Mouse (Mus musculus) hindbrain, embryonic 11.5 days (tissue): ENCODE measurements at regions not wholly inside any gene's neighbourhood (a gene's known extent, or its start where the extent isn't known, plus 50 kb on each side); places are given as distances from the start of the nearest gene placed in this dataset.
A peak's percentile ranks its signal among the peaks of the same experiment; 100 is the strongest.

Experiments used
- ATAC-seq: fragments of 200-750 bp; cut with Nextera tagmentation; 2 replicates; pipeline ENCODE4 v1.8.0; 2017; ENCODE audit warnings: mild to moderate bottlenecking, moderate TSS enrichment, moderate library complexity; ENCODE audit not compliant: low FRiP score
- DNase-seq: peaks from one replicate; pipeline ENCODE4 v3.0.0-alpha.2; 2015; ENCODE audit warnings: low spot score
- H3K27ac ChIP-seq: fragments of 300-500 bp; sonication (generic); 2 replicates; pipeline ENCODE4 v1.5.1; 2014; ENCODE audit warnings: mild to moderate bottlenecking, low read depth, low read length
- H3K27me3 ChIP-seq: fragments of 300-500 bp; sonication (generic); 2 replicates; pipeline ENCODE4 v1.6.1; 2014; ENCODE audit warnings: mild to moderate bottlenecking, low read length, moderate library complexity, mixed read lengths; ENCODE audit not compliant: control insufficient read depth, insufficient read depth
- H3K36me3 ChIP-seq: fragments of 300-500 bp; sonication (generic); 2 replicates; pipeline ENCODE4 v1.6.1; 2014; ENCODE audit warnings: mild to moderate bottlenecking, low read length, moderate library complexity, mixed read lengths; ENCODE audit not compliant: control insufficient read depth, insufficient read depth
- H3K4me1 ChIP-seq: fragments of 300-500 bp; sonication (generic); replicated peaks from 2 replicates; pipeline ENCODE4 v1.6.1; 2014; ENCODE audit warnings: low read length, mixed read lengths; ENCODE audit not compliant: control insufficient read depth, insufficient read depth
- H3K4me2 ChIP-seq: fragments of 300-500 bp; sonication (generic); replicated peaks from 2 replicates; pipeline ENCODE4 v1.6.1; 2014; ENCODE audit warnings: mild to moderate bottlenecking, low read depth, low read length
- H3K4me3 ChIP-seq: fragments of 300-500 bp; sonication (generic); 2 replicates; pipeline ENCODE4 v1.5.1; 2014; ENCODE audit warnings: low read depth, low read length
- H3K9ac ChIP-seq: fragments of 300-500 bp; sonication (generic); 2 replicates; pipeline ENCODE4 v1.6.1; 2014; ENCODE audit warnings: low read depth, low read length
- H3K9me3 ChIP-seq: fragments of 300-500 bp; sonication (generic); 2 replicates; pipeline ENCODE4 v1.6.1; 2016; ENCODE audit warnings: low read length; ENCODE audit not compliant: control insufficient read depth
- WGBS: fragments of 180-500 bp; shearing (Covaris S2); extraction: QIAGEN DNeasy Blood & Tissue Kit; methylation state at CpG from one replicate; pipeline ENCODE4 v1.1.7; 2014; 5-methylcytosine and 5-hydroxymethylcytosine counted together

DNA sequence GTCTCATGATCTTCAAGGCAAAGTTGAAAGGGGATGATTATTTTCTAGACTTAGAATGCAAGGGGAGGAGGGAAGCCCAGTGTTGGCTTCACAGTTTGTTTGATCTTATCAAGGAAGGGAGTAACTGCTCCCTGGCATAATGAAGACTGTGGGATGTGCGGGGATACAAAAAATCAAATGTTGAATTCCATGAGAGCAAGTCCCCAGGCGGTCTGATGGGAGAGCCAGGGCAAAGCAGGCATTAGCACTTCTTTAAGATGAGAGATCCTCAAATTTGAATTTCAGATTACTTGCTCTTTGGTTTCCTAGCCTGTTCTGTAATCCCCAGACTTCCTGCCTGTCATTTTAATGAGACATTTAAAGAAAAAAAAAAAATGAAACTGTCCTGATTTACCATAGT is 525.6 kb upstream of the Man1a start:
- no peaks in the 10 kb centered on the region for H3K27me3 ChIP-seq
- ATAC-seq, result no peak

GRCm38 (mm10) chr10:54595072-54595471 is 518.7 kb upstream of the Man1a start:
- ATAC-seq, result no peak

More for the DNA sequence above, 525.6 kb upstream of the Man1a start:
- H3K36me3 ChIP-seq, result no peaks in the 10 kb centered on the region
- no peak for DNase-seq
- no peak overlapping the region for H3K27ac ChIP-seq
- H3K4me2 ChIP-seq, result no peak overlapping the region
- H3K4me1 ChIP-seq, result no peaks in the 10 kb centered on the region
- no peaks in the 10 kb centered on the region for H3K9me3 ChIP-seq
- no peak overlapping the region for H3K9ac ChIP-seq
- no peak overlapping the region for H3K4me3 ChIP-seq
- 31% methylated on average over 2 of the region's 2 CpGs for WGBS

GRCm38 (mm10) chr10:54558636-54559035 is 482.2 kb upstream of the Man1a start:
- ATAC-seq (peak; percentile 54; the same call in 1 of the 2 replicates), DNase-seq (peak; percentile 37)
- WGBS, result 63% methylated on average over 4 of the region's 4 CpGs
- H3K27ac ChIP-seq, result no peak overlapping the region
- H3K36me3 ChIP-seq, result no peaks in the 10 kb centered on the region
- H3K4me2 ChIP-seq, result no peak overlapping the region
- no peaks in the 10 kb centered on the region for H3K4me1 ChIP-seq
- no peaks in the 10 kb centered on the region for H3K27me3 ChIP-seq
- no peak overlapping the region for H3K4me3 ChIP-seq
- H3K9me3 ChIP-seq, result no peaks in the 10 kb centered on the region
- H3K9ac ChIP-seq, result no peak overlapping the region

More at GRCm38 (mm10) chr10:54595072-54595471, 518.7 kb upstream of the Man1a start:
- 67% methylated on average over 2 of the region's 2 CpGs for WGBS
- Histone ChIP-seq H3K36me3 (no peaks in the 10 kb centered on the region), H3K4me1 (no peaks in the 10 kb centered on the region), H3K4me3 (no peak overlapping the region), H3K4me2 (no peak overlapping the region), H3K9me3 (no peaks in the 10 kb centered on the region), H3K27me3 (no peaks in the 10 kb centered on the region), H3K27ac (no peak overlapping the region), H3K9ac (no peak overlapping the region)
- DNase-seq, result no peak

DNA sequence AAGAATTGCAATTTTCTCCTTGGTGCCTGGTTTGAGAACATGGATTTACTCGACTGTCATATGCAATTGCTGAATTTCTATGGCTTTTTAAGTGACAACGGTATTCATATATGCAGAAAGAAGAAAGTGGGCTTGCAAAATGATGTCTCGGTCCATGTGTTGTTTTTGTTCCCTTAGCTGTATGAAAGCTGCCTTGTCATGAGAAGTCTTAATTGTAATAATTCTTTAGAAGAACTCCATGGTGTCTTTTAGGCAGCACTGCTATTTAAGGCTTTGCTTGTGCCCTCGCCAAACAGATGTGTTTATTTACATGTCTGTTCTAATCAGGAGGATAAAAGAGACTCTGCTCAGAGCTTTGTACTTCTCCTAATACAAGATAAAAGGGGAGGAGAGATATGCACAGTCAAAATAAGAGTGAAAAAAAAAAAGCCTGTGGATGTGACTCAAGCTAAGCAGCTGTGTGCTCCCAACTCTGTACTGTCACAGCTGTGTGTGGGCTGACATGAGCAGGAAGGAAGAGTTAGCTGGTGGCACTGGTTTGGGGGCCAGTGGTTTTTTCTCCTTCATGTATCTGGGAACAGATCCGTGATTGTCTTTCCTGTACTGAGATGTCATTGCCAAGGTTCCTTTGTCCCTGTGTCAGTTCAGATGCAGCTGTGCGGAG is 475.5 kb upstream of the Man1a start:
- DNase-seq (no peak), ATAC-seq (no peak)
- no peaks in the 10 kb centered on the region for H3K9me3 ChIP-seq
- WGBS, result 78% methylated on average over 6 of the region's 6 CpGs
- H3K9ac ChIP-seq, result no peak overlapping the region
- no peak overlapping the region for H3K4me2 ChIP-seq
- H3K27me3 ChIP-seq, result no peaks in the 10 kb centered on the region
- no peak overlapping the region for H3K4me3 ChIP-seq
- H3K36me3 ChIP-seq, result no peaks in the 10 kb centered on the region
- H3K27ac ChIP-seq, result no peak overlapping the region
- H3K4me1 ChIP-seq, result no peaks in the 10 kb centered on the region

DNA sequence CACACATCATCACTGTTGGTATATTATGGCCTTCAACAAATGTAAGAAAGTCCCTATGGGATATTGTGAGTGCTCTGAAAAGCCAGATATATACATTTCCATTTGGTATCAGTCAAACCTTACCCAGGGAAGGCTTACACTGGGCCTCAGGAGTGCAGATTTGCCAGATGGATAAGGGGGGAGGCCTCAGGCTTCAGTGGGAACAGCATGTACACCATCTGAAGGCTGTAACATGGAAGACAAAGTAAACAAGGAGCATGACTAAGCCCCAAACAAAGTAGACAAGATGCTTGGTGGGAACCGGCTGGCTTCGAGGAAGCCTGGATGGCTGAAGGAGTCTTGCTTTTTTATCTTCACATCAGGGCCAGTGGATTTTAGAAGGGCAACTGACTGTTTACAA is 474.3 kb upstream of the Man1a start:
- WGBS, result 81% methylated on average over 2 of the region's 2 CpGs
- DNase-seq (no peak), ATAC-seq (no peak)
- H3K9me3 ChIP-seq, result no peaks in the 10 kb centered on the region
- H3K27ac ChIP-seq, result no peak overlapping the region
- H3K36me3 ChIP-seq, result no peaks in the 10 kb centered on the region
- H3K4me1 ChIP-seq, result no peaks in the 10 kb centered on the region
- H3K4me2 ChIP-seq, result no peak overlapping the region
- no peak overlapping the region for H3K4me3 ChIP-seq
- H3K9ac ChIP-seq, result no peak overlapping the region
- H3K27me3 ChIP-seq, result no peaks in the 10 kb centered on the region

DNA sequence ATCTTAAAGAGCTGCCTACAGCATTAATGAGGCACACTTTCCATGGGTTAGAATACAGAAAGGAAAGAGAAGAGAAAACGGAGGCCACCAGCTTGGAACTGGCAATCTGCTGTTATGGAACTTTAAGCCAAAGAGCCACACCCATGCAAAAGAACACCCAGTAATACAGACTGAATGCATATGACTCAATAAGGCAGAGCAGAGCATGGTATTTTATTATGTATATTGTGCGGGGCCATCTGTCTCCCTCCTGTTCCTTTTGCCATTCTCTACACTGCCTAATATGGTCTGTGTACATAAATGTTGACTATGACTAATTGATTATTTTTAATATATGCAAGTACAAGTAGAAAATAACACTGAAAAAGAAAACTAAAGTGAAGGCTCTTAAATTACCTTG is 472.6 kb upstream of the Man1a start:
- H3K4me3 ChIP-seq, result no peak overlapping the region
- ATAC-seq, result peak; percentile 60; the same call in 1 of the 2 replicates
- H3K27me3 ChIP-seq, result no peaks in the 10 kb centered on the region
- no peaks in the 10 kb centered on the region for H3K4me1 ChIP-seq
- 92% methylated on average over 2 of the region's 2 CpGs for WGBS
- H3K36me3 ChIP-seq, result no peaks in the 10 kb centered on the region
- no peak overlapping the region for H3K4me2 ChIP-seq
- no peaks in the 10 kb centered on the region for H3K9me3 ChIP-seq
- no peak overlapping the region for H3K27ac ChIP-seq
- no peak overlapping the region for H3K9ac ChIP-seq
- DNase-seq, result no peak

DNA sequence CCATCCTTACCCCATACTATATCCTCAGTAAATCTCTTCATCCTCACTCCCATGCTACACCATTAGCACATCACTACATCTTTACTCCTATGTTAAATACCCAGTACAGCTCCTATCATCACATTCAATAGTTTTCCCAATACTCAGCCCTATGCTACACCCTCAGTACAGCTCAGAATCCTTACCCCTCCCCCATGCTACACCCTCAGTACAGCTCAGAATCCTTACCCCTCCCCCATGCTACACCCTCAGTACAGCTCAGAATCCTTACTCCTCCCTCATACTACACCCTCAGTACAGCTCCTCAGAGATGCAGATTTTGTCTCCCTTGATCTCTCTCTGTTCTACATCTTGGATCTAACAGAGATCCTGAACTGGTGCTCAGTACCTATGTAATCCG is 472.1 kb upstream of the Man1a start:
- no peak overlapping the region for H3K9ac ChIP-seq
- H3K27me3 ChIP-seq, result no peaks in the 10 kb centered on the region
- no peaks in the 10 kb centered on the region for H3K4me1 ChIP-seq
- H3K9me3 ChIP-seq, result no peaks in the 10 kb centered on the region
- no peaks in the 10 kb centered on the region for H3K36me3 ChIP-seq
- no peak overlapping the region for H3K27ac ChIP-seq
- DNase-seq (no peak), ATAC-seq (peak; percentile 43; the same call in 1 of the 2 replicates)
- no peak overlapping the region for H3K4me3 ChIP-seq
- 94% methylated on average over 1 of the region's 1 CpGs for WGBS
- H3K4me2 ChIP-seq, result no peak overlapping the region

DNA sequence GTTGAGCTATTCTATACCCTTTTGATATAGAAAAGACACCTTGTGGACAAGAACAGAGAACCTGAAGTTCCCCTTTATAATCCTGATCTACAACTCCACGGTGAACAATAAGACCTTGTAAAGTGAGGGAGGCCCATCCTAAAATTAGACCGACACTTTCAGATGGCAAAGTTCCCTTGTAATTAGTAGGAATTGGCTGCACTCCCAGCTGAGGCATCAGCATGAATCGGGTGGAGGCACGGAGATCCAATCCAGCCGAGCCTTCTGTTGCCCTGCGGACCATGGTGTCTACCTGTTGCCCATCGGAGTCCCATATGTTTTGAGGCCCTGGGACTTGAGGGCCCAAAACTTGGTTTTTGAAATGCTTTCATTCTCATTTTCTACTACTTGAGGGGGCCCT is 456.2 kb upstream of the Man1a start:
- ATAC-seq (no peak), DNase-seq (no peak)
- Histone ChIP-seq H3K9ac (no peak overlapping the region), H3K27me3 (no peaks in the 10 kb centered on the region), H3K36me3 (no peaks in the 10 kb centered on the region), H3K9me3 (no peaks in the 10 kb centered on the region; the same call in 1 of the 2 replicates), H3K4me2 (no peak overlapping the region), H3K4me1 (no peaks in the 10 kb centered on the region), H3K27ac (no peak overlapping the region), H3K4me3 (no peak overlapping the region)
- 96% methylated on average over 7 of the region's 7 CpGs for WGBS

DNA sequence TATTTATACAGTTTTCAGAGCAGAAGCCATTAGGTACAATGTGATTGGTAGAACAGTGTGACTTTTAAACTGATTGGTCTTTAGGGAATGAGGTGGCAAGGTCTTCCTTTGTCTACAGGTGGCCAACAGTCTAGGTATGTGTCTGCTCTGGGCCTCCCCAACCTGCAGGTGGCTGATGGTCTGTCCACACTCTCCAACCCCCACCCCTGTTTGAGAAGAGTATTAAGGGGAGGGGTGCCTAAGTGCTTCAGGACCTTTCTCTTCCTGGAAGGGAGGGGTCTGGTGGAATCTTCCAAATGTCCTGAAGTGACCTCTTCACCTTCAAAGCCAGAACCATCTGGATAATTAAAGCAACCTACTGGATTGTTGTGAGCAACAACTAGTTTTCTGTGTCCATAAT is 434.4 kb upstream of the Man1a start:
- Histone ChIP-seq H3K9ac (no peak overlapping the region), H3K36me3 (no peaks in the 10 kb centered on the region), H3K4me3 (no peak overlapping the region), H3K9me3 (no peaks in the 10 kb centered on the region), H3K4me1 (no peaks in the 10 kb centered on the region), H3K27me3 (no peaks in the 10 kb centered on the region), H3K4me2 (no peak overlapping the region), H3K27ac (no peak overlapping the region)
- ATAC-seq (no peak), DNase-seq (no peak)
